Mouse (Mus musculus) brain, embryonic 14.5 days (tissue): ENCODE measurements at regions not wholly inside any gene's neighbourhood (a gene's known extent, or its start where the extent isn't known, plus 50 kb on each side); places are given as distances from the start of the nearest gene placed in this dataset.

Source experiments
- DNase-seq: peaks from one replicate; pipeline ENCODE4 v3.0.0-alpha.2; 2011; ENCODE audit warnings: low read depth
- CTCF ChIP-seq: fragments of 200-500 bp; IDR thresholded peaks from 2 replicates; pipeline ENCODE4 v1.5.1; 2012; ENCODE audit warnings: inconsistent platforms, mild to moderate bottlenecking, moderate library complexity, borderline replicate concordance; ENCODE audit not compliant: insufficient read depth, insufficient read length; ENCODE audit errors: extremely low read depth
- POLR2A ChIP-seq: fragments of 200-500 bp; IDR thresholded peaks from 2 replicates; pipeline ENCODE4 v1.6.1; 2012; ENCODE audit warnings: mild to moderate bottlenecking, inconsistent platforms, borderline replicate concordance; ENCODE audit not compliant: poor library complexity, insufficient read depth, insufficient read length, severe bottlenecking; ENCODE audit errors: extremely low read depth

DNA sequence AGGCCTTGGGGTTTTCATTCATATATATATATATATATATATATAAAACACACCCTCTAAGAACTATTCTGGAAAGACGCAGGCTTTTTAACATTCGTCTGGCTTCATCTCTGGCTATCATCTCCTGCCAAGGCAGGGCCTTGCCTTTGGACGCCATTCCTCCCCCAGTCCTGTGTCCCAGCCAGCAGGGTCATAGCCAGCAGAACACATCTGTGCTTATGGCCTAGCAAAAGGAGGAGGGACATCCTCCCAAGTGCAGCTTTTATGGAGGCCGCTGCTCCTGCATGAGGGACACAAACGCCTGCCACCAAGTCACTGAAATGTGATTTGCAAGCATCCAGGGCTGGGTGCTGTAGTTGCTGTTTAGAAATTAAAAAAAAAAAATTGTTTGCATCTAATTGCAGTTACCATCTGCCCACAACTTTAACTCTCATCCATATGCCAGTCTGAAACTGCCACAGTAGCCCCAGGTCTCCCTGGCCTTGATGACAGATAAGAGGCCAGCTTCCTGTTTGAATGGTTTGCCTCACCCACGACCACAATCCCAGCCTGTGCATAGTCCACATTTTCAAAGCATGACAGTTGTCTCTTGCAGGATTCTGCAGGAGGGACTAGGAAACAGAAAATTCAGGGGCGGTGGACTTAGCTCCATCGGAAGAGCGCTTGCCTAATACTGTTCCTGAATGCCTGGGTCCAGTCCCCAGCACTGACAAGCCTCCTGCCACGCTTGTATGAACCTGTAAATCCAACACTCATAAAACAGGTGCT lies 108.7 kb downstream of the Dyrk2 start:
- peak; percentile 24 for DNase-seq
- TF ChIP-seq POLR2A (no peak), CTCF (no peak)

- TF ChIP-seq CTCF (no peak), POLR2A (no peak)
- no peak for DNase-seq
These were observed 105.0 kb downstream of the Dyrk2 start for GRCm38 (mm10) chr10:118765051-118765450.

GRCm38 (mm10) chr10:118765544-118766441 lies 104.2 kb downstream of the Dyrk2 start:
- TF ChIP-seq CTCF = no peak
- no peak for TF ChIP-seq POLR2A
- no peak for DNase-seq

DNA sequence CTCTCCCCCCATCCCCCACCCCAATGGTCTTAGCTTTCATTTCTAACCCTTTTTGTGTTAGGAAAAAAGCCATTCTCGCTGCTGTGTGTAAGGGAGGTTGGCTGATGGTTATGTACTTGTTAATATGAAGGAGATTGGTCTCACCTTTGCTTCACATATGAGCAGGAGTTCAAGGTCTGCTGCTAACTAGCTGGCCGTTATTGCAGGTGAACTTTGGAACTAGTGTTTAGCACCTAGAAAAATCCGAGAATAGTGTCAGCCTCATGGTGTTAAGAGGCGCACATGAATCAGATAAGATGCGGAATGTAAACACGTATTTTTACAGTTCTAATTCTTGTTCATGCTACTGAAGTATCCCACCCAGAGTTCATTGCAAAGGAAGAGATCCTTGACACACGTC lies 103.2 kb downstream of the Dyrk2 start:
- no peak for DNase-seq
- no peak for TF ChIP-seq POLR2A

GRCm38 (mm10) chr10:118769751-118770150 lies 100.3 kb downstream of the Dyrk2 start:
- no peak for DNase-seq
- TF ChIP-seq CTCF = no peak
- TF ChIP-seq POLR2A = no peak

- DNase-seq = no peak
- TF ChIP-seq POLR2A (no peak), CTCF (no peak)
These were observed 91.4 kb downstream of the Dyrk2 start for GRCm38 (mm10) chr10:118778656-118779055.

DNA sequence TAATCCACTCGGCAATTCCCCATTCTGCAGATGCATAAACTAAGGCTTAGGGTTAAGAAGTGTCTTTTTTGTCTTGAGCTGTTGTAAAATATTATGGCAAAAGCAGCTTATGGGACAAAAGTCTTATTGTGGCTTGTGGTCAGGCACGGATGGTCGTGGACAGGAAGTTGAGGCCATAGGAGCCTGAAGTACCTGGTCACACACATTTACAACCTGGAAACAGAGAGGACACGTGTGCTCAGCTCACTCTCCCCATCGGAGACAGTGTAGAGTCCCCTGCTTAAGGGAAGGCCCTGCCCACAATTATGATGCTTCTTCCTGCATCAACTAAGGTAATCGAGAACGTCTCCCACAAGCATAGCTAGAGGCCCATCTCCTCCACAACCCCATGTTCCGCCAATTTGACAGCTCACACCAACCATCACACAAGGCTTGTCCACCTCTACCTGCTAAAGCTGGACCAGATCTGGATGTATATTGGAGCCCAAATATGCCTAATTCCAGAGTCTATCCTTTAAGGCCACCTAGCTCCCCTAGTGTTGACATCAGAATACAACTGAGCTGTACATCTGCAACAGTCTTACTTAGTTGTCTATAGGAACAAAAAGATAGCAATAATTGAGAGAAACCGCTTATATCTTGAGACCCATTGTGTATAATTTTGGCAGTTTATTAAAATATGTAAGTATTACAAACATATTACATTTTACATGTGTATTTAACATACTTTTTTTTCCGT lies 89.0 kb downstream of the Dyrk2 start:
- no peak for DNase-seq
- TF ChIP-seq POLR2A = no peak
- TF ChIP-seq CTCF = no peak

- DNase-seq = peak; percentile 59
- no peak for TF ChIP-seq CTCF
- no peak for TF ChIP-seq POLR2A
These were observed 88.2 kb downstream of the Dyrk2 start for GRCm38 (mm10) chr10:118781811-118782232.

DNA sequence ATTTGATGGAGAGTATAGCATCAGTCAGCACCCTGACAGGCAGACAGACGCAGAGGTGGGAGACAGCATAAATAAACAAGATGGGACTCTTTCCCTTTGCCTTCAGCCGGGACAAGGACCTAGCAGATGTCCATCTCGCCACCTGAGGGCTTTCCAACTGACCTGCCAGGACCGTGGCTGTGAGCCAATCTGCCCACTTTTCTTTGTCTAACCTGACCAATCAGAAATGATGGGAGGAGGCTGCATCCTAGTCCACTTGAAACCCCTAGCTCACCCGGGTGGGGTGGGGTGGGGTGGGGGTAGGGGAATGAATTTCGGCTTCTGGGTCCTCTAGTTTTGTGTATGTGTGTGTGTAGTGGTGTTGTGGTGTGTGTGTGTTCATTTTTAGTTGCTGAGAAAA lies 87.4 kb downstream of the Dyrk2 start:
- TF ChIP-seq CTCF (no peak), POLR2A (no peak)
- DNase-seq = no peak

DNA sequence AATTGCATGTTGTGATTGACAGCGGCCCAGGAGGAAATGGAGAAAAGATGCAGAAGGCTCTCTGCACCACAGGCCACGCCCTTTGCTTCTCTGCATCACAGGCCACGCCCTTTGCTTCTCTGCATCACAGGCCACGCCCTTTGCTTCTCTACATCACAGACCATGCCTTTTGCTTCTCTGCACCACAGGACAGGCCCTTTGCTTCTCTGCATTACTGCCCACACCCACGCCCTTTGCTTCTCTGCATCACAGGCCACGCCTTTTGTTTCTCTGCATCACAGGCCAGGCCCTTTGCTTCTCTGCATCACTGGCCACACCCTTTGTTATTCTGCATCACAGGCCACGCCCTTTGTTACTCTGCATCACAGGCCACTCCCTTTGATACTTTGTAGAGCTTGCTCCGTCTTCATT lies 82.7 kb downstream of the Dyrk2 start:
- no peak for TF ChIP-seq POLR2A
- DNase-seq = no peak
